Mouse (Mus musculus) spleen, postnatal 4 days (tissue): Measurements from ENCODE around the gene Lmo7.

ENCODE experiments used
- DNase-seq, 2 experiments: peaks; one replicate each; pipeline ENCODE4 v3.0.0; 2022; ENCODE audit warnings: low spot score in 2 of 2

Lmo7 gene

DNA sequence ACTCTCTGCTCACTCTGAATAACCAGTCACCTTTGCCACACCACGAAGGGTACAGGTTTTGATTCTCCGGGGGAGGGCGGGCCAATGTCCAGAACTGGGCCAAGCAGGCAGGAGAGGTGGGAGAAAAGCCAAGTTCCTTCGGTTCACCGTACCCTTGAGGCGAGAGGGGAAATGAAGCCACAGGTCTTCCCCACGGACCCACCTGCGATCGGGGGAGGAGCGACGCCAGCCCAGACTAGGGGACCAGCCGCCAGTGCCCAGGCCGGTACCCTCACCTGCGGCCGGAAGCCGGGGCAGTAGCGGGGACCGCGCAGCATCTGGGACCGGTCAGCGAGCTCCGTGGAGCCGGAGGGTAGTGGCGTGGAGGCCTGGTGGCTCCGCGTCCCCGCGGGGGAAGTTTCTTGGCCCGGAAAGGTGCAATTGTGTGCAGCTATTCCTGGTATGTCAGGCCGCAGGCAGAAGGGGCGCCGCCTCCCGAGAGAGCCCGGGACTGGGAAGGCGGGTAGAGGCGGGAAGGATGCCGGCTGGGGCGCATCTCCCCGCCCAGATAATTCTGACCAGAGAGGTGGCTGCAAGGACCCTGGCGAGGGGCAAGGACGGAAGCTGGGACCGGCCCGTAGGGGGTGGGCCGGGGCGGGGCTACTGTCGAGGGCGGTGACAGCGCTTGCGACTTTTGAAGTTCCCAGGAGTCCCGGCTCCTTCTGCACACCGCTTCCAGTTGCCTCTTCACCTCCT is at the start of gene Lmo7, which contains the start of gene Gm9922:
Lmo7 (plus strand) TSS at position 721 of the 735 bp plus-strand sequence.
Gm9922 (minus strand) TSS at position 578 of the 735 bp plus-strand sequence.
- DNase-seq = peak; percentile 15 to 63

DNA sequence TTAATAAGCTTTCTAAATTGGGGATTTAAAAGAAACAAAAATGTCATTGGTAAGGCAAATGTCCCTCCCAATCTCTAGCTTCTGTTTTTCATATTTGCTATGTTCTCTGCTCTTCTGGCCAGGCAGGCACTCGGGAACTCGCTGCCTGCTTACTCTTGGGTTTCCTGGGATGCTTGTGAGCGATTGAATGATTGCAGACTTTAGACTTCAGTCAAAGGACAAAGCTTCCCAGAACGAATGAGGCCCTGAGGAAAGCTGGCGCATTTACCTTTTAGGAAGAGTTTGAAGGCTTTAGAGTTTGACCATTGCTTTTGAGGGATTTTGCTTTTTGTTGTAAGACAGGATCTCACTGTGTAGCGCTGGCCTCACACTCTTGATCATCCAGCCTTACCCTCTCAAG is 42.1 kb upstream of the Lmo7 start:
- DNase-seq = no peak

DNA sequence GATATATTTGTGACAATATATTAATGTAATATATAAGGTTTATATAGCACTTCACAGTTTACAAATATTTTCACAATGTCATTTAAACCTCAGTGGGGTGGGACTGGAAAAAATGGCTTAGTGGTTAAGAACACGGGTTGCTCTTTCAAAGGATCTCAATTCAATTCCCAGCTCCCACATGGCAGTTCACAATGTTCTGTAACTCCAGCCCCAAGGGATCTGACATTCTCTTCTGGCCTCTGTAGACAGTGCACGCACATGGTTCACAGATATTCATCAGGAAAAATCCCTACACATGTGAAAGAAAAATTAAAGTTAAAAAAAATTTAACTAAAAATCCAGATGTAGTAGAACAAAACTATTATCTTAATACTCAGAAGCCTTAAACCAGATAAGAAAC is 41.4 kb upstream of the Lmo7 start:
- no peak for DNase-seq

DNA sequence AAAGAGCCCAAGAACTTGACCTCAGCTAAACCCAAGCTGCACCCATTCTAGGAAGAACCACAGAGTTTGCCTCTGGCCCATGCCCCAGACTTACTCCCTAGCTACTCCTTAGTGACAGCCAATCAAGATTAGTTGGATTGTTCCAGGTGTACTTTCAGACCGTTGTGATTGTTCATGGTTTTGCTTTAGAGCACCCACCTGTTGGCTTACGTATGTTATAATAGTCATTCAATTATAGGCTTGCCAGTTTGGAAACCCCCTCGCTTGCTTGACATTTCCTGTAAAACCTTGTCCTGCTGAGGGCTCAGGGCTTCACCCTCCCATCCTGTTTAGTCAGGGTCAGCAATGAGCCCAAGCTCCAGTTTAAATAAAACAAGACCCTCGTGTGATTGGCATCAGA is 25.3 kb upstream of the Lmo7 start:
- no peak for DNase-seq

DNA sequence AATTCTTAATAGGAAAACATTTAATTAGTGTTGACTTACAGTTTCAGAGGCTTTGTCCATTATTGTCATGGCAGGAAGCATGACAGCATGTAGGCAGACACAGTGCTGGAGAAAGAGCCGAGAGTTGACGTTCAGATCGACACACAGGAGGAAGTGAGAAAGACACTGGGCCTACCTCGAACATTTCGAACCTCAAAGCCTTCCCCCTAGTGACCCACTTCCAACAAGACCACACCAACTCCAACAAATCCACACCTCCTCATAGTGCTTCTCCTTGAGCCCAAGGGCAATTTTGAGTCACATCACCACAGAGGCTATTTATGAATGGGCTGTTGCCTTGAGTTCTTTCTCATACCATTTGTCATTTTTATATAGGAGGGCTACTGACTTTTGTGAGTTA is 22.7 kb upstream of the Lmo7 start:
- DNase-seq = no peak

DNA sequence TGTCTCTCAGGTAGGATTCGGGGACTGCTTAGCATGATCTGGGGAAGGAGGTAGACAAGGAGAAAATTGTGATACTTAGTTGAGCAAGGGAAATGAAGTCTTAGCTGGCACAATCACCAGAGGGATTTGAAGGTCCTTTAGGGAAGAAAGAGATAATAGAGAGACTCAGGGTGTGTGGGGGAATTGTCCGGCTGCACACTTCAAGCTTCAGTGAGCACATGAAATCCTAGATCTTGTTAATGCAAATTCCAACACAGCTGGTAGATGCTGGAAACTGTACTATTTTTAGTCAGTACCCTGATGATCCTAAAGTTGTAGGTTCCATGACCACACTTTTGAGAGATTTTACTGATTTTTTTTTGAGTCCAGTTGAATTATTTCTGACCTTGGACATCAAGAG is 15.3 kb upstream of the Lmo7 start:
- no peak for DNase-seq

DNA sequence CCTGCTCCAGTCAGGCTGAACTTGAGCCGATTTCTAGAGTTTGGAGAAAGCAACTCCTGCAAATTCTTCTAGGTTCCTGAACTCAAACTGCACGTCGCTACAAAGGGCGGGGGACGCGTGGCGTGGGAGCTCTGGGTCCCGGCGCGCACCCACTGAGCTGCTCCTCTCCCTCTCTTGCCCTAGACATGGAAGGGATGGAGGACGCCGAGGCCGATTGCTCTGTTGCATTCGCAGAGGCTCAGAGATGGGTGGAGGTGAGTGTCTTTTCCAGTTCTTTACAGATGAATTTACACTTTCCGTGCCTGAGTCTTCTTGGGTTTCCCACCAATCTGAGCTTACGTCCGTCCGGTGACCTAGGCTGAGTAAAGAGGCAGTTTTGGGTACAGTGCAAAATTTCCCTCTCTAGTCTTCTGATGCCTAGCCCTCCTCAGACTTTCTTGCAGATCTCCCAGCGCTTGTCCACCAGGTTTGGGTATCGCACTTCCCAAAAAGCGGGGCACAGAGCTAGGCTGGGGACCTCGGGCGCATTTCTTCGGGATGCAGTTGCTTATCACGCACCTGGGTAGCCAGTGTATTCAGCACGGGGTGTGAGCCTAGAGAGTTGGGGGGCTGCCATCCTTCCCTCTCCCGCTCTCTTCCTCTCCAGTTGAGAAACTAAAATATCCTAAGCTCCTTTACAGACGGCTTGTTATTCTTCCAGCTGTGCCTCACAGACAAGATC is 375 bp downstream of the Lmo7 start:
- no peak for DNase-seq

DNA sequence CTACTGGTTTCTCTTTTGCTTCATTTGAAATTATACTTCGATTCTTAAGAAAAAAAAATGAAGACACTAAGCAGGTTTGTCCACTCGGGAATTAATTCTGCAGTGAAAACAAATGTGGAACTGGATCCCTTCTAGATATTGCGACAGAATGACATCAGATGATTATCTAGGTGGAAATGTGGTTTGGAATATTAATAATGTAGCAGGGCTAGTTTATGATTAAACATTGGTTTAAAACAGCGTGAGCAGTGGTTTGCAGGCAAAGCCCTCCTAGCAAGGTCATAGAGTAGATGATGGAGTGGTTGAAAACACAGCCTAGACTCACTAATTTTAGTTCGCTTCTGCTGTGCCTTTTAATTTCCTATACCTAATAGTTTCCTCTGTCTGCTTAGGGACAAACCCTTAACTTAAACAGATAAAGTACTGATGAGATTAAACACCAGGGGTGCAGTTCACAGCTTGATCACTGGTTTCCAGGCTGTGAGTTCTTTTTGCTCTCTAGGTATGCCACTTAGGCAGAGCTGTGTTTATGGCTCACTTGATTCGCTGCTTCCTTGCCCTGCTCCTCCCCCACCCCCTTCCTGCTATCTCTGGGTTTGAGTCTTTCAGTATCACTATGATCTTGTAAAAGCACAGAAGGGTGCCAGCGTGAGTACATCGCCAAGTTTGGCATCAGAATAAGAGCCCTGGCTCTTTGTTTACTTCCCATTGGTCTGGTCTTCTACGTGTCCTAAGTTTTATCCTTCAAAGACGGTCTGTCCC is 4.0 kb downstream of the Lmo7 start:
- no peak for DNase-seq

DNA sequence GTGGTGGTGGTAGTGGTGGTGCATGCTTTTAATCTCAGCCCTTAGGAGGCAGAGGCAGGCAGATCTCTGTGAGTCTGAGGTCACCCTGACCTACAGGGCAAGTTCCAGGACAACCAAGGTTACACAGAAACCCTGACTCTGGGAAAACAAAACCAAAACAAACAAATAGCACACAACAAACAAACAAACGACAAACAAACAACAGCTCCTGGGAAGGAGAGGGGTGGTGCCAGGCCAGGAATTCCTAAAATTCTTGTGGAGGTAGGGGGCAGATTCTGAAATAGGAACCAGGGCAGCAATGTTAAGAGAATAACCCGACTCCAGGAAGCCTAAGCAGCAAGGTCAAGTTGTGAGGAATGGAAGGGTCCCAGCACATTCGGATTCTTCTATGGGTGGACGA is 7.7 kb downstream of the Lmo7 start:
- DNase-seq = no peak

DNA sequence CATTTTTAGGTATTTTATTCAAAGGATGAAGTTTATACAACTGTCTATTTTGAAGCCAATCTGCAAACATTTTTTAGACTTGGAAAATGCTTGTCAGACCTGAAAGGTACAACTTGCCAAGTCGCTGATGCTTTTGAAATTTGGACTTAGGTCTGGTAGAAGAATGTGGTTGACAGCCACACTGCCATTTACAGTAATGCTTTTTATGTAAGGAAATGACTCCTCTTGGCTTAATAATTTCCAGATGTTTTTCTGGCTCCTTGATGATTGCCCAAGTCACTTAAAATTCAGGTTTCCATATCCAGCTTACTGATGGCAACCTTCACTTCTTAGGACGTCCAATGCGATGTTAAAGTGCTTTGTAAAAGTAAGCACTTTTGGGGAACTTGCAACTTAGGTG is 16.9 kb downstream of the Lmo7 start:
- no peak for DNase-seq

DNA sequence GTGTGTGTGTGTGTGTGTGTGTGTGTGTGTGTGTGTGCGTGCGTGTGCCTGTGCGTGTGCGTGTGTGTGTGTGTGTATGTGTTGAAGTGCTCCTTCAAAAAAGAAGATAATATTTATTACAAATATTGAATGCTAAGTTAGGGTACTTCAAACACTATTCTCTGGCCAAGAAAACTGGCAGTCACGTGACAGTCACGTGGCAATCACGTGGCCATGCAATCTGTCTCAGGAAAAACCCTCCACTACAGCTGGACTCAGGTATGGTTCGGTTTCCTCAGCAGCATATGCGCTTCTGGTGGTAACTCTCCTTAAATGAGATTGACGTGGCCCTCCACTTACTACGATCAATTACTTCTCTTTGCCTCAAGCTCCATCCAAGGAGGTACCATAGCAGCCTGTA is 18.1 kb downstream of the Lmo7 start:
- DNase-seq = no peak

DNA sequence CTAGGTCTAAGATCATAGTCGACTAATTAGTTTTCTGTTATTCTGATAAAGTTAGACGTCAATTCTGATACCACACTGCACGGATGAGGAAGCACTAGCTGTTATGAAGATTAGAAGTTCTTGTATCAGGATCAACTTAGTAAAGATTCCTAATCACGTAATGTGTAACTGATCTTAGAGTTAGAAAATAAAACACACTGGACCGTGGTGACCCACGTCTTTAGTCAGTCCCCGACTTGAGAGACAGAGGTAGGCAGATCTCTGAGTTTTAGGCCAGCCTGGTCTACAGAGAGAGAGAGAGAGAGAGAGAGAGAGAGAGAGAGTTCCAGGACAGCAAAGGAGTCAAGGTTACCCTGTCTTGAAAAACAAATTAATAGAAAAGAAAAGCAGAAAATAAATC is 18.7 kb downstream of the Lmo7 start:
- DNase-seq = no peak

DNA sequence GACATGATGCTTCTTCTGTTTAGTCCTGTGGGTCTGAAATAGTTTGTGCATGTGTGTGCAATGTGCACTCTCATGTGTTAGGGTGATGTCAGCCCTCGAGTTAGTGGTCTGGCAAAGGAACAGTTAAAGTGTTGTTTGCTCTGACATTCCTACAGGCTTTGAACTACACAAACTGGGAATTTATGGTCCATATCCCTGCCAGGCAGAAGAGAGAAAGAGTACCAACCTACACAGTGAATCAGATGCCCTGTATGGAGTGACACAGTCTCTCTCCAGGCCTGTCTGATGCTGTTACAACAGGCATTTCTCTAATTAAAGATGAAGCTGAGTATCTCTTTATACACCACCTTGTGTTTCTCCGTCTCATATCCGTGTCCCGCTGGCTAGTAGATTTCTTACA is 21.2 kb downstream of the Lmo7 start:
- DNase-seq = no peak

DNA sequence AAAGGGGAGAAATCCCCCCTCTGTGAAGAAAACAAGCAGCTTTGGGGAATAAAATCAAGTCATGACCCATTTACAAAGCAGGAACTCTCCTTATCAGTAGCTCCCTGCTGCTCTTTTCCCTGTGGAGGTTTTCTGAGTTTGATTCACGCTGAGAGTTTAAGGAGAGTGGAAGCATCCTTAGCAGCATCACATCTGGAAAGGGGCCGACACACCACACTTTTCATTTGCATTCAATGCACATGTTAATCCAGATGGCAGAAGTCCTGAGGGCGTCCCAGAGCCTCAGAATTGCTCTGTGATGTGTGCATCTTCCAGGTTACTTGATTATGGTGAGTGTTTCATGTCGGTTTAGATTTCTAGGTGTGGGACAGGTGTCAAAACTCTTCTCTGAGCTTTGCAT is 25.7 kb downstream of the Lmo7 start:
- no peak for DNase-seq

DNA sequence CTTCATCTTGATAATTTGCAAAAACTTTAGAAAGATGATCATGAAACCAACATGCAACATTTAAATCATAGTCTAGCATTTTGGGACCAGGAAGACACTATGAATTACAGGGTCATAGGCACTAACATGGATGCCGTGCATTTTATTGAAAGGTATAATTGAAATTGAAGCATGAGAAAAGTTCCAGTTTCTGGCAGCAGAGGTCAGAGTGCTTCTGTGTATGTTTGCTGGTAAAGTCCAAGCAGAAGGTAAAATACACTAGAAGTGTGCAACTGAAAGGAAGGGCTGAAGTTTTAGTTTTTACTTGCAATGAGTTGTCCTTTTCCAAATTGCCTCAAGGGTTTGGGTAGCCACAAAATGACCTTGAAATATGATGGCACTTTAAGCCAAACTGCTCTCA is 32.5 kb downstream of the Lmo7 start:
- no peak for DNase-seq

DNA sequence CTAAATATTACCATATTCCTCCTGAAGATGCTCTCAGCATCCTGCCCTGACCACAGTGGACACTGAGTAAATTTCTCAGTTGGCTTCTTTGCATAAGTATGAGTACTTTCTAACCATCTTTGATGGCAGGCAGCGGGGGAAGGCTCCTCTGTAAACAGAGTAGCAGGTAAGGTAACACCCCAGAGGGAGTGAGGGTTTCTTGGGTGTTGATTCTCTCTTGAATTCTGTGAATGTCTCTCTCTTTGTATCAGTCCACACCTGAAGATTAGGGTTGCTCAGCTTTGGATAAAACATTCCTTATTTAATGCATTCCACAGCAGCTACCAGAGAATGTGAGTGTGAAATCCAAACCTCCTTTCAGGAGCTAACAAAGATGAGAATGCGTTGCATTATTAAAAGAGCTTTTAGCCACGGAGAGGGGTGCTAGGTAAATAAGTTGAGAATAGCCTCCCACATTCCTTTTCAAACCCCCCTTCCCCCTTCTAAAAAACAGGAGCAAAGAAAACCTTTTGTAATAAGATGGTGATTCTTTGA is 34.1 kb downstream of the Lmo7 start:
- no peak for DNase-seq

DNA sequence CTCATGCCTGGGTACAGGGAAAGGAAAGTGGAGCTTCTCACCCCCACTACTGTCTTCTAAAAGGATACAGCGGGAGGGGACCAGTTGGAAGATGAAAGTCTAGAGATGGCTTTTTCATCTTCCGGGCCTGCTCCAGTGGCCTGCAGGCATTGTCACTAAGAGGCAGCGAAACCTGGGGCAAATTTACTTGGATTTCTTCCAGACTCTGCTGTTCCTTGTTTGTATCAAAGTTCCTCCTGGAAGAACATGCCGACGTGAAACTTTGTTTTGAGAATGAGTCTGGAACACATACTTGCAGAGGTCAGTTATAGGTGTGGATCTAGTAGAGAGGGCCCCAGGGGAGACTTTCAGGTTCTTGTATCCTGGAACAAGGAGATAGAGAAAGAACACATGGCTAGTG is 41.6 kb downstream of the Lmo7 start:
- DNase-seq = no peak

DNA sequence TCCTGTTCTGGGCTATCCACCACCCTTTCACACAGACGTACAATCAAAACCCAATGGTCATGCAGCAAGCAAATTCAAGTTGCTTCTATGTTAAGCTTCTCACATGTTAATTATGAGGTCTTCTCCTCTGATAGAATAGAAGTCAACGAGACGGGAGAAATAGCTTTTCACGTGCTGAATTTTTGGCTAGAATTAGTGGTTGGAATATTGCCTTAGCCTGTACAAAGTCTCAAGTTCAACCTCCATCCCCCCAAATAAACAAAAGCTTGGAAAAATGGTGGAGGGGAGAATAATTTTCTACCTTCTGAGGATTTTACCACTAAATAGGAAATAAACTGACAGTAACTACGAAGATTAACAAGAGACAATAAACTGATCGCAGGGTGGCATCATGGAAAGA is 42.0 kb downstream of the Lmo7 start:
- no peak for DNase-seq

DNA sequence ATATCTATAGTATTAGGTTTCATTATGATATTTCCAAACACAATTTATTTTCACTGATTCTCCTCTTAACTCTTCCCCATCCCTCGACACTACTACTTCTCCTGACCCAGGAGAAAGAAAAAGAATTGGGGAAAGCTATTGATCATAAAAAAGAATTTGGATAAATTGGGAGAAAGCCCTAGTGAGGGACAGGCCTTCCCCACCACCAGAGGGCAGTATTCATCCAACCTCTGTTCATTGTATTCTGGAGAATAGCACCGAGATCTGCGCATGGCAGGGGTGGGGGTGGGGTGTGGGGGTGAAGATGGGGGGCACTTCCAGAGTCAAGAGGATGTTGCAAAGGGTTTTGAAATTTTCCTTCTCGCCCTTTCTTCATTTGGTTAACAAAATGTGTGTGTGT is 44.9 kb downstream of the Lmo7 start:
- DNase-seq = no peak

DNA sequence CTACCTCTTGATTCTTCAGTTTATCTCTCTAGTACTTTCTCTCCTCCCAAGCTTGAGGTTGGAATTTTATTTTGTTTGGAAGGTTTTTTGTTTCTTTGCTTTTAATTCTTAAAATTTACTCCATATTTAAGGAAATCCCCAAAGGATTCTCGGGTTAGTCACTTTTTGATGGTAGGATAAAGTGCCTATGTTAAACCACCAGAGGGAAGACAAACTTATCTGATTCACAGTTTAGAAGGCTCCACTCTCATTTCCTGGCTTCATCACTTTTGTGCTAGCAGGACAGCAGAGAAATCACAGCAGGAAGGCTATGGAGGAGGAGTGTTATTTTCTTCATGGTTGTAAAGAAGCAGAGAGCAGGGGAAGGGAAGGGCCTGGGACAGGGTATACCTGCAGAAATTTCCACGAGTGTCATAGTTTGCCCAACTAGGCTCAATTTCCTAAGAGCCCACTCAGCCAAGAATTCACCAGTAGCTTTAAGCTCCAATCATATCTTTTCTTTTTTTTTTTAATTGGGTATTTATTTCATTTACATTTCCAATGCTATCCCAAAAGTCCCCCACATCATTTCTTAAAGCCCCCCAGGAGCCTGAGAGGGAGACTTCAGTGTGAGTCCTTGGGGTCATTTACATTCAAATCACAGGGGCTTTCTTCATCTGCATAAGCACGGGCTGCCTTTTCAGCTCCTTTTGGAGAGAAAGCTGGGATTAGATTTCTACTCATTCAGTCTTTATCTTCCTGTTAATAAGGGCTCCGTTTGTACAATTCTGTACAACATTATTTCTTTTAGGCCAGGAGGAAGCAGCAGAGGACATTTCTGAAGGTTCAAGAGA is 46.8 kb downstream of the Lmo7 start:
- no peak for DNase-seq

DNA sequence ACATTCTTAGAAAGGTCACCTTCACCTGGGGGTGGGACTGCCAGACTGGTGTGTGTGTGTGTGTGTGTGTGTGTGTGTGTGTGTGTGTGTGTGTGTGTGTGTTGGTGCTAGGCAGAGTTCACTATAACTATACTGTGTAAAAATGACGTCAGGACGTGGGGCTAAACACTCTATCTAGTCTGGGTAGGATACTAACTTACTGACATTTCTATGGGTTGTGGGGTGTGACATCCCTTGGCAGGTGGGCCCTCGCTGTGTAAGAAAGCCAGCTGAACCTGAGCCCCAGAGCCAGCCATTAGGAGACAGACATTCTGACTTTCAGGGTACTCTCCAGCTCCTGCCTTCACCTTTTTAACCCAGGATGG is 47.4 kb downstream of the Lmo7 start:
- DNase-seq = no peak

DNA sequence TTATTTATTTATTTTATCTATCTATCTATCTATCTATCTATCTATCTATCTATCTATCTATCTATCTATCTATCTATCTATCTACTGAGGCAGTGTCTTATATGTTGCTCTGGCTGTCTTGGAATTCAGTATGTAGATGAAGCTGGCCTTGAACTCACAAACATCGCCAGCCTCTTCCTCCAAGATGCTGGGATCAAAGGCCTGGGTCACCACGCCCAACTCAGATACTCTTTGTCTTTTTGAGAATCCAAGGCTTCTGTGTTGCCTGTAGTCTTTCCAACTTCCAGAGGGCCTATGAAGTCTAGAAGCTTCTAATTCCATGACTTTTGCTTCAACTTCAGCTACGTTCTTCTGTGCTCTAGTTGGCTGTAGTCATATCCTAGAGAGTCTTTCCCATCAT is 48.7 kb downstream of the Lmo7 start:
- no peak for DNase-seq
